Mouse (Mus musculus): ENCODE measurements around the gene Myo1h.

DNA sequence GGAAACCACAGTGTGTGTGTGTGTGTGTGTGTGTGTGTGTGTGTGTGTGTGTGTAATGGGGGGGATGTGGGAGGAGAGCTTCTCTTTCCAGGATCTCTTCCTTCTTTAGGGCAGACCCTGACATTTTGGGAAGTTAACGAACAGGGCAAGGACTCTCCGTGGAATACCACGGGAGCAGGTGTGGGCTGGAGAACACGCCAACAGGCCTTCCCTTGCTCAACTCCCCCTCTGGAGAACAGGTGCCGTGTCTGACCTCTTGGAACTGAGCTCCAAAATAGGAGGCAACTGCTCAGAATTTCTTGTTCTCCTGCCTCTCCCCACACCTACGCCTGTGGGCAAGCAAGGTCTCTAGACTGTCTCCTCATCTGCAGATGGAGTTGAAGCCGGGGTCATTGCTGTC is 19.5 kb upstream of the Myo1h start:
- TF ChIP-seq POLR2A (IDR thresholded peaks at IDR 0.05; ENCODE audit: low read depth, low read length) (no peak), CTCF (IDR thresholded peaks at IDR 0.05; ENCODE audit: borderline replicate concordance, insufficient read depth, low read length) (no peak)

Data from embryonic fibroblast, embryonic 13.5 days (primary cell).